Mouse (Mus musculus) gastrocnemius, postnatal 36 days (tissue): ENCODE data around the gene Arl13b. TPM values are rescaled to one million over a fixed set of nuclear protein-coding genes. Genes with fewer than 3 reads are reported as not detected.
A peak's percentile ranks its signal among the peaks of the same experiment; 100 is the strongest.

Experiments used
- DNase-seq, 2 experiments: peaks; one replicate each; pipeline ENCODE4 v3.0.0; 2022
- intact Hi-C: fragments of 180-260 bp; cut with DNase I; formaldehyde crosslinking; loops from one replicate; pipeline ENCODE4 v1.15.1; 2025
- total RNA-seq, 2 experiments: library from RNA; stranded (reverse); gene quantifications; 2 replicates each; pipeline ENCODE4 v1.2.3; 2021

The Arl13b gene
- total RNA-seq, 2 experiments from 2014 or later: 2.7 to 3.3 TPM

- intact Hi-C loops: no loop called here
These were observed 24.4 kb downstream of the Arl13b start for GRCm38 (mm10) chr16:62822472-62822871.

GRCm38 (mm10) chr16:62814491-62814890, 32.3 kb downstream of the Arl13b start, which contains the start of gene Stx19:
Stx19 (plus strand) TSS chr16:62814676.
- no peak for DNase-seq
- intact Hi-C loops: no loop called here

More at GRCm38 (mm10) chr16:62822472-62822871, 24.4 kb downstream of the Arl13b start:
- DNase-seq: no peak

- DNase-seq: no peak
- intact Hi-C loops: no loop called here
These were observed 33.0 kb downstream of the Arl13b start for GRCm38 (mm10) chr16:62813790-62814189.

GRCm38 (mm10) chr16:62810855-62811254, 36.0 kb downstream of the Arl13b start:
- intact Hi-C loops: no loop called here
- no peak for DNase-seq

GRCm38 (mm10) chr16:62807249-62807979, 39.4 kb downstream of the Arl13b start:
- intact Hi-C loops: no loop called here
- DNase-seq: no peak

GRCm38 (mm10) chr16:62804621-62805020, 42.2 kb downstream of the Arl13b start:
- intact Hi-C loops: no loop called here
- no peak for DNase-seq

GRCm38 (mm10) chr16:62799839-62800238, 47.0 kb downstream of the Arl13b start:
- DNase-seq: no peak
- intact Hi-C loops: no loop called here

GRCm38 (mm10) chr16:62799426-62799825, 47.4 kb downstream of the Arl13b start:
- intact Hi-C loops: no loop called here
- no peak for DNase-seq

GRCm38 (mm10) chr16:62798808-62799207, 48.0 kb downstream of the Arl13b start:
- intact Hi-C loops: no loop called here

GRCm38 (mm10) chr16:62796608-62797007, 50.2 kb downstream of the Arl13b start:
- intact Hi-C loops: no loop called here
- DNase-seq: no peak

More at GRCm38 (mm10) chr16:62798808-62799207, 48.0 kb downstream of the Arl13b start:
- no peak for DNase-seq

- intact Hi-C loops: no loop called here
These were observed 60.1 kb downstream of the Arl13b start, which contains the start of gene Nsun3 for GRCm38 (mm10) chr16:62786621-62787331. Nsun3 (minus strand) TSS chr16:62786818.

GRCm38 (mm10) chr16:62782229-62782628, 64.6 kb downstream of the Arl13b start:
- no peak for DNase-seq
- intact Hi-C loops: loop anchor here (5.0 kb wide), 1 partner anchor 45 kb away; no protein-coding TSS in a partner anchor

More at GRCm38 (mm10) chr16:62786621-62787331, 60.1 kb downstream of the Arl13b start, which contains the start of gene Nsun3:
- peak; percentile 83 to 89 for DNase-seq

- intact Hi-C loops: no loop called here
- DNase-seq: no peak
These were observed 68.6 kb downstream of the Arl13b start for GRCm38 (mm10) chr16:62778282-62778681.

GRCm38 (mm10) chr16:62776034-62776433, 70.8 kb downstream of the Arl13b start:
- no peak for DNase-seq
- intact Hi-C loops: no loop called here

- intact Hi-C loops: no loop called here
- no peak for DNase-seq
These were observed 73.4 kb downstream of the Arl13b start for GRCm38 (mm10) chr16:62773462-62773861.

GRCm38 (mm10) chr16:62758340-62758739, 88.5 kb downstream of the Arl13b start:
- intact Hi-C loops: no loop called here
- no peak for DNase-seq

- intact Hi-C loops: no loop called here
- no peak for DNase-seq
These were observed 91.5 kb downstream of the Arl13b start for GRCm38 (mm10) chr16:62755307-62755706.

GRCm38 (mm10) chr16:62753597-62753996, 93.2 kb downstream of the Arl13b start:
- DNase-seq: no peak
- intact Hi-C loops: no loop called here

- no peak for DNase-seq
- intact Hi-C loops: no loop called here
These were observed 93.8 kb downstream of the Arl13b start for GRCm38 (mm10) chr16:62753079-62753478.

GRCm38 (mm10) chr16:62745875-62746274, 101.0 kb downstream of the Arl13b start:
- intact Hi-C loops: no loop called here
- DNase-seq: no peak
